Mouse (Mus musculus) forebrain, embryonic 13.5 days (tissue): ENCODE data around the gene Gclm. TPM values are rescaled to one million over a fixed set of nuclear protein-coding genes. Genes with fewer than 3 reads are reported as not detected.
A peak's percentile ranks its signal among the peaks of the same experiment; 100 is the strongest.

Source experiments
- microRNA counts: library from miRNA; unstranded; fragments of <30 nt; microRNA quantifications from one replicate; lab custom pipeline; 2016
- microRNA-seq: library from miRNA; unstranded; fragments of <30 nt; microRNA quantifications from one replicate; pipeline ENCODE4, GENCODE M21; 2016
- polyA plus RNA-seq: library from polyadenylated mRNA; unstranded; fragments of >200 nt; fragmentation: Nextera tagmentation; extraction: Ambion mirVana; gene quantifications from 2 replicates; pipeline ENCODE4 v1.2.1, GENCODE M21; 2015

Gene Gclm
- polyA plus RNA-seq, 1 experiment from 2014 or later: 51.2 TPM

MicroRNAs within 50 kb of the gene (microRNA counts, 519-probe panel; counts per million panel counts)
- microRNA mmu-miR-760 (lab: Ali Mortazavi, UCI): 177 counts per million, percentile 53 among the panel's probes with 10 or more counts

Small RNAs within 50 kb of the gene (microRNA-seq; reads per million reads assigned to microRNA genes)
- gene Gm22903: not detected
- 391 reads per million, percentile 69 among the genes with 10 or more reads in this experiment for gene Mir760

Other genes with a start within 250 kb of the Gclm start
- 0.72 and 0.92 TPM in 2 replicates for gene Abca4, start 201.1 kb upstream of the Gclm start, polyA plus RNA-seq
- 69.2 and 70.2 TPM in 2 replicates for gene Dnttip2, start 28.8 kb downstream of the Gclm start, polyA plus RNA-seq
- 6.0 and 7.5 TPM in 2 replicates for gene Bcar3, start 48.6 kb downstream of the Gclm start, polyA plus RNA-seq